ENCODE assay signal across 1 mouse cellular context in genomic region chr2:35996753-35997152, GRCm38 (mm10).
TF ChIP-seq lines count a peak whose summit lies in the region.

No protein-coding gene starts in this region.

TF ChIP-seq in CH12.LX, 34 proteins besides CTCF, POLR2A, EP300 and RAD21 (continued from another document):
- TF ChIP-seq UBTF (IDR thresholded peaks at IDR 0.05; ENCODE audit: low read depth, low read length) (no peak), TBP (conservative IDR thresholded peaks at IDR 0.05; ENCODE audit: low read depth, low read length) (no peak), TCF12 (IDR thresholded peaks at IDR 0.05; ENCODE audit: low read depth, low read length) (no peak), MAFK (IDR thresholded peaks at IDR 0.05; ENCODE audit: insufficient replicate concordance, low read length) (0 out of 2 replicates have a peak, but pooled peaks have one; percentile 6), ZMIZ1 (IDR thresholded peaks at IDR 0.05; ENCODE audit: low read depth, low read length) (no peak), JUND (conservative IDR thresholded peaks at IDR 0.05; ENCODE audit: low read depth, low read length) (no peak), KAT2A (IDR thresholded peaks at IDR 0.05; ENCODE audit: insufficient replicate concordance, low read length) (no peak), SMC3 (IDR thresholded peaks at IDR 0.05; ENCODE audit: low read depth, low read length) (no peak), MAZ (IDR thresholded peaks at IDR 0.05; ENCODE audit: low read depth, low read length) (no peak), JUN (IDR thresholded peaks at IDR 0.05; ENCODE audit: insufficient read depth, low read depth, low read length) (no peak), USF1 (IDR thresholded peaks at IDR 0.05; ENCODE audit: low read depth, low read length) (no peak), ELF1 (IDR thresholded peaks at IDR 0.05; ENCODE audit: low read depth, low read length) (no peak)
